Mouse (Mus musculus) intestine, embryonic 14.5 days (tissue): ENCODE measurements at regions not wholly inside any gene's neighbourhood (a gene's known extent, or its start where the extent isn't known, plus 50 kb on each side); places are given as distances from the start of the nearest gene placed in this dataset.
A peak's percentile ranks its signal among the peaks of the same experiment; 100 is the strongest.

Experiments used
- ATAC-seq: fragments of 200-750 bp; cut with Nextera tagmentation; replicated peaks from 2 replicates; pipeline ENCODE4 v1.8.0; 2017; ENCODE audit warnings: low read depth, moderate number of reproducible peaks, moderate TSS enrichment, moderate library complexity; ENCODE audit not compliant: low FRiP score, low TSS enrichment
- DNase-seq: peaks from one replicate; pipeline ENCODE4 v3.0.0-alpha.2; 2018; ENCODE audit warnings: low spot score
- H3K27ac ChIP-seq: fragments of 300-500 bp; sonication (generic); 2 replicates; pipeline ENCODE4 v1.5.1; 2014; ENCODE audit warnings: low read depth, mild to moderate bottlenecking, control low read depth
- H3K27me3 ChIP-seq: fragments of 300-500 bp; sonication (generic); replicated peaks from 2 replicates; pipeline ENCODE4 v1.6.1; 2014; ENCODE audit warnings: low read length, control low read depth; ENCODE audit not compliant: control insufficient read depth, insufficient read depth
- H3K36me3 ChIP-seq: fragments of 300-500 bp; sonication (generic); 2 replicates; pipeline ENCODE4 v1.6.1; 2014; ENCODE audit warnings: low read length, control low read depth; ENCODE audit not compliant: control insufficient read depth, insufficient read depth
- H3K4me1 ChIP-seq: fragments of 300-500 bp; sonication (generic); replicated peaks from 2 replicates; pipeline ENCODE4 v1.6.1; 2014; ENCODE audit warnings: low read length, control low read depth, mixed read lengths; ENCODE audit not compliant: control insufficient read depth, insufficient read depth
- H3K4me2 ChIP-seq: fragments of 300-500 bp; sonication (generic); 2 replicates; pipeline ENCODE4 v1.6.1; 2014; ENCODE audit warnings: low read length
- H3K4me3 ChIP-seq: fragments of 300-500 bp; sonication (generic); 2 replicates; pipeline ENCODE4 v1.5.1; 2014; ENCODE audit warnings: low read depth, low read length, control low read depth, mixed read lengths
- H3K9ac ChIP-seq: fragments of 300-500 bp; sonication (generic); 2 replicates; pipeline ENCODE4 v1.6.1; 2014; ENCODE audit warnings: mild to moderate bottlenecking, low read length
- H3K9me3 ChIP-seq: fragments of 300-500 bp; sonication (generic); 2 replicates; pipeline ENCODE4 v1.6.1; 2016; ENCODE audit warnings: low read length, control low read depth; ENCODE audit not compliant: control insufficient read depth
- WGBS: fragments of 180-500 bp; shearing (Covaris S2); extraction: QIAGEN DNeasy Blood & Tissue Kit; methylation state at CpG from one replicate; pipeline ENCODE4 v1.1.7; 2014; 5-methylcytosine and 5-hydroxymethylcytosine counted together

- no peak for ATAC-seq
- Histone ChIP-seq H3K4me2 (no peak overlapping the region), H3K27ac (no peak overlapping the region), H3K4me3 (no peak overlapping the region), H3K9me3 (no peaks in the 10 kb centered on the region), H3K36me3 (no peaks in the 10 kb centered on the region), H3K27me3 (no peaks in the 10 kb centered on the region), H3K9ac (no peak overlapping the region), H3K4me1 (peaks cover 9% of the 10 kb centered on the region; the same call in 1 of the 2 replicates)
- DNase-seq = no peak
- WGBS = 61% methylated on average over 13 of the region's 13 CpGs
Observed at GRCm38 (mm10) chr3:38397615-38397956, 87.1 kb downstream of the Ankrd50 start.

DNA sequence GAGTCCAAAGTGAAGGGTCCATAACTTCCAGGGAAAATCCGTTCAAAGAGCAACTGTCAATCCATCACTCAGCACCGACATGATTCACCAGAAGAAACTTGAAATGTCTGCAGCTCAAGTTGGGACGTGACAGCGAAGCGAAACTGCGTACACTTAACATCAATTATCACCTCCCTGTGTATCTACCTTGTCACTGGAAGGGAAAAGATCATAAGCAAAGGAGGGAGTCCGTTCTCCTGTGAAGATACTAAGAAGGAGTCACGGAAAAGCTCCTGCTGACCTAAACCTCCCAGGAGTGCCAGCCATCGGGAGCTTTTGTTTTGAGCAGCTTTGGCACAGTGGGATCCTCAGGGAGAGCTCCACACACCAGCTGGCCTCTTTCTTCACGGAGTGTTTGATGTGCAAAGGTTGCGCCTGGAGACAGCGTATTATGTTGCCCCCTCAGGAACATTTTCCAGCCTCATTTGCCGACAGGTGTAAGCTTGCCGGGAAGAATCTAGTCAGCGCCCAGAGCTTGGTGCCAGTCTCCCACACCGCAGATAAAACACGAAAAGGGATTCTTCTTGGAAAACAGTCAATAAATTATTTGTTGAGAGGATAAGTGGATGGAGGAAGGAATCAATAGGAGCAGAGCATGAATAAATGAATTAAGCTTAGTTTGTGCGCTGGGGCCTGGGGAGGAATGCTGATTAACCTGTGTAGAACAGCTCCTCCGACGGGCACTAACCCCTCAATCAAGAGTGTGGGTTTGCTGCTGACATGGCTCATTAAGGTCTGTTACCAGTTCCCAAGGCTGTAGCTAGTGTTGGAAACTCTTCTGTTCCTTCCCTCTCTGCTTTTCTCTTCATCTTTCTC is 87.7 kb downstream of the Ankrd50 start:
- H3K27me3 ChIP-seq = no peaks in the 10 kb centered on the region
- no peak overlapping the region for H3K9ac ChIP-seq
- H3K36me3 ChIP-seq = no peaks in the 10 kb centered on the region
- peak overlapping the region; percentile 42 for H3K4me2 ChIP-seq
- 6% methylated on average over 20 of the region's 20 CpGs for WGBS
- H3K4me1 ChIP-seq = peaks cover 9% of the 10 kb centered on the region; the same call in 1 of the 2 replicates
- peak; percentile 53 for DNase-seq
- no peak; the same call in 1 of the 2 replicates for ATAC-seq
- no peak overlapping the region for H3K27ac ChIP-seq
- H3K9me3 ChIP-seq = no peaks in the 10 kb centered on the region
- H3K4me3 ChIP-seq = peak overlapping the region; percentile 11; the same call in 1 of the 2 replicates

GRCm38 (mm10) chr3:38394308-38394707 is 90.3 kb downstream of the Ankrd50 start:
- H3K4me2 ChIP-seq = no peak overlapping the region
- no peak for ATAC-seq
- H3K9ac ChIP-seq = no peak overlapping the region
- H3K27ac ChIP-seq = no peak overlapping the region
- H3K4me1 ChIP-seq = peaks cover 9% of the 10 kb centered on the region; the same call in 1 of the 2 replicates
- H3K9me3 ChIP-seq = no peaks in the 10 kb centered on the region
- no peak for DNase-seq
- no peaks in the 10 kb centered on the region for H3K36me3 ChIP-seq
- H3K27me3 ChIP-seq = no peaks in the 10 kb centered on the region
- WGBS = 78% methylated on average over 4 of the region's 4 CpGs
- H3K4me3 ChIP-seq = no peak overlapping the region

GRCm38 (mm10) chr3:38389647-38390046 is 95.0 kb downstream of the Ankrd50 start:
- Histone ChIP-seq H3K4me2 (no peak overlapping the region), H3K27me3 (no peaks in the 10 kb centered on the region), H3K9ac (no peak overlapping the region), H3K36me3 (no peaks in the 10 kb centered on the region), H3K4me1 (no peaks in the 10 kb centered on the region), H3K27ac (no peak overlapping the region), H3K4me3 (no peak overlapping the region), H3K9me3 (0 out of 2 replicates have a peak, but pooled peaks cover 4% of the 10 kb centered on the region)
- no peak for ATAC-seq
- no peak for DNase-seq
- 72% methylated on average over 2 of the region's 2 CpGs for WGBS

GRCm38 (mm10) chr3:38388961-38389360 is 95.7 kb downstream of the Ankrd50 start:
- WGBS = 32% methylated on average over 3 of the region's 3 CpGs
- no peak overlapping the region for H3K9ac ChIP-seq
- no peak overlapping the region for H3K4me3 ChIP-seq
- H3K9me3 ChIP-seq = 0 out of 2 replicates have a peak, but pooled peaks cover 4% of the 10 kb centered on the region
- no peak overlapping the region for H3K27ac ChIP-seq
- ATAC-seq (no peak), DNase-seq (no peak)
- no peaks in the 10 kb centered on the region for H3K36me3 ChIP-seq
- H3K27me3 ChIP-seq = no peaks in the 10 kb centered on the region
- H3K4me1 ChIP-seq = no peaks in the 10 kb centered on the region
- H3K4me2 ChIP-seq = no peak overlapping the region

DNA sequence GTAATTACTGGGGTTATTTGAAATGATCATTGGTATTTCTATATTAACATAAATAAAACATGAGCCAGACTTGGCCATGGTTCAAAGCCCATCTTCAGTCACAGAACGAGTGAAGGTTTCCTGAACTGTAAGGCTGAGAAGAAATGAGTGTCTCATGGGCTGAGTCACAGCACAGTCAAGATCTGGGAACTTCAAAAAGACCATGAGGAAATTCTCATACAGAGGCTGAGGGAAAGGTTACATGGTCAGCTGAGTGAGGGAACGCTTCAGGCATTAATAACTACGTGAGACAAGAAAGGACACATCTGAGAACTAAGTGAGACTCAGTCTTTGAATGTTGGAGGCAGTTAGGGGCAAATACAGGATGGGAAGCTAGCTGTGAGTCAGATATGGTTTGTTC is 101.9 kb downstream of the Ankrd50 start:
- H3K27me3 ChIP-seq = no peaks in the 10 kb centered on the region
- DNase-seq = no peak
- no peak overlapping the region for H3K9ac ChIP-seq
- 0 out of 2 replicates have a peak, but pooled peaks cover 4% of the 10 kb centered on the region for H3K9me3 ChIP-seq
- 74% methylated on average over 3 of the region's 3 CpGs for WGBS
- H3K36me3 ChIP-seq = no peaks in the 10 kb centered on the region
- H3K27ac ChIP-seq = no peak overlapping the region
- ATAC-seq = no peak
- no peak overlapping the region for H3K4me2 ChIP-seq
- H3K4me3 ChIP-seq = no peak overlapping the region
- no peaks in the 10 kb centered on the region; the same call in 1 of the 2 replicates for H3K4me1 ChIP-seq

GRCm38 (mm10) chr3:38381623-38382022 is 103.0 kb downstream of the Ankrd50 start:
- no peaks in the 10 kb centered on the region for H3K9me3 ChIP-seq
- no peaks in the 10 kb centered on the region for H3K27me3 ChIP-seq
- H3K27ac ChIP-seq = no peak overlapping the region
- no peak overlapping the region for H3K9ac ChIP-seq
- WGBS = 50% methylated on average over 5 of the region's 5 CpGs
- H3K4me2 ChIP-seq = no peak overlapping the region
- H3K4me1 ChIP-seq = no peaks in the 10 kb centered on the region; the same call in 1 of the 2 replicates
- H3K4me3 ChIP-seq = no peak overlapping the region
- no peaks in the 10 kb centered on the region for H3K36me3 ChIP-seq
- DNase-seq (no peak), ATAC-seq (no peak)

DNA sequence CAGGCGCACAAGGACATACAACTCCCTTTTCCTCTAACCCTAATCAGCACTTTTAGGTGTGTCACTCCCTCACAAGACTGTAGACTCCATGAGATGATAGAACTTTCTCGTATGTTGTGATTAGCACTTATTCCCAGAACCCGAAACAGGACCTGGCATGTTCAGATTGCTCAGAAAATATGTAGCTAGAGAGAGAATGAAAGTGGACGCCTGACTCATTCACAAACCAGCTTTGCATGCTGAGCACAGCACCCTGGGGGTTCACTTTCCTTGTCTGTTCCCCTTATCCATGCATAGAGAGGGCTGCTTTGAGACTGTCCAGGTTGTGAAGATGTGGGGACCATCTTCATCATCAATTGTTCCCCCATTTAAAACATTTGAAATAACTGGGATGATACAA is 111.0 kb downstream of the Ankrd50 start:
- Histone ChIP-seq H3K36me3 (no peaks in the 10 kb centered on the region), H3K4me2 (no peak overlapping the region), H3K9me3 (no peaks in the 10 kb centered on the region), H3K27me3 (no peaks in the 10 kb centered on the region), H3K27ac (no peak overlapping the region), H3K9ac (no peak overlapping the region), H3K4me1 (no peaks in the 10 kb centered on the region), H3K4me3 (no peak overlapping the region)
- 84% methylated on average over 4 of the region's 4 CpGs for WGBS
- DNase-seq = no peak
- ATAC-seq = no peak

DNA sequence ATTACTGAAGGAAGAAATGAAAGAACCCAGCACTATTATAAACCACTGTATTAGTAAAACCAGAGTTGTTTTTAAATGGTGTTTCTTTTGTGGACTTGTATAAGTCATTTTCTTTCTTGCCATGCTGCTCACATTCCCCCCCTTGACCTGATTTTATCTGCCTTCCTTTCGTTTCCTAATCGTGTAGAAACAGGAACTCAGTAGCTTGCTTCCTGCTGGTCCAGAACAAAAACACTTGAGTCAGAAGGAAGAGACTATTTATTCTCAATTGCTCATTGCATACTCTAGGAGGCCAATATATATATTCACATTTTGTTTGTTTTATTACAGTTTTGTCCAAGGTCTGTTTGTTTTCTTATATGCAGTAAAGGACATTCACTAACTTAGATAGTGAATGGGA is 112.9 kb downstream of the Ankrd50 start:
- no peaks in the 10 kb centered on the region for H3K27me3 ChIP-seq
- ATAC-seq (no peak), DNase-seq (no peak)
- no peaks in the 10 kb centered on the region for H3K36me3 ChIP-seq
- H3K4me2 ChIP-seq = no peak overlapping the region
- 45% methylated on average over 2 of the region's 2 CpGs for WGBS
- H3K4me3 ChIP-seq = no peak overlapping the region
- no peak overlapping the region for H3K27ac ChIP-seq
- no peaks in the 10 kb centered on the region for H3K9me3 ChIP-seq
- no peak overlapping the region for H3K9ac ChIP-seq
- no peaks in the 10 kb centered on the region for H3K4me1 ChIP-seq
